Mouse (Mus musculus): ENCODE results near the gene Pear1. TPM values are rescaled to one million over a fixed set of nuclear protein-coding genes. Genes with fewer than 3 reads are reported as not detected.

The Pear1 gene
- polyA plus RNA-seq, 1 experiment = 164 TPM

- H3K36me3 ChIP-seq (replicated peaks; ENCODE audit: low read length) = no peaks in the 10 kb centered on the region
- H3K27me3 ChIP-seq (replicated peaks) = peaks cover 97% of the 10 kb centered on the region
- H3K4me1 ChIP-seq = peaks cover 34% of the 10 kb centered on the region
- TF ChIP-seq GATA1 (IDR thresholded peaks at IDR 0.05; ENCODE audit: borderline replicate concordance, low read length) (no peak), FLI1 (IDR thresholded peaks at IDR 0.05; ENCODE audit: low read length) (no peak)
- no peak overlapping the region for H3K4me3 ChIP-seq (replicated peaks)
- H3K9me3 ChIP-seq = no peaks in the 10 kb centered on the region
Measured at GRCm38 (mm10) chr3:87812873-87813272, 11.2 kb downstream of the Pear1 start.

- peaks cover 97% of the 10 kb centered on the region for H3K27me3 ChIP-seq (replicated peaks)
- TF ChIP-seq FLI1 (IDR thresholded peaks at IDR 0.05; ENCODE audit: low read length) (no peak), GATA1 (IDR thresholded peaks at IDR 0.05; ENCODE audit: borderline replicate concordance, low read length) (no peak)
- no peaks in the 10 kb centered on the region for H3K36me3 ChIP-seq (replicated peaks; ENCODE audit: low read length)
Measured at GRCm38 (mm10) chr3:87812413-87812812, 11.7 kb downstream of the Pear1 start.

GRCm38 (mm10) chr3:87811297-87811696 lies 12.8 kb downstream of the Pear1 start:
- Histone ChIP-seq H3K4me3 (replicated peaks) (no peak overlapping the region), H3K4me1 (peaks cover 23% of the 10 kb centered on the region), H3K9me3 (no peaks in the 10 kb centered on the region), H3K36me3 (replicated peaks; ENCODE audit: low read length) (no peaks in the 10 kb centered on the region), H3K27me3 (replicated peaks) (peaks cover 97% of the 10 kb centered on the region)
- TF ChIP-seq FLI1 (IDR thresholded peaks at IDR 0.05; ENCODE audit: low read length) = no peak

More at GRCm38 (mm10) chr3:87812413-87812812, 11.7 kb downstream of the Pear1 start:
- peaks cover 34% of the 10 kb centered on the region for H3K4me1 ChIP-seq
- H3K4me3 ChIP-seq (replicated peaks) = no peak overlapping the region
- H3K9me3 ChIP-seq = no peaks in the 10 kb centered on the region

GRCm38 (mm10) chr3:87809322-87809962 lies 14.7 kb downstream of the Pear1 start:
- Histone ChIP-seq H3K9me3 (no peaks in the 10 kb centered on the region), H3K36me3 (replicated peaks; ENCODE audit: low read length) (no peaks in the 10 kb centered on the region), H3K4me1 (peaks cover 25% of the 10 kb centered on the region), H3K4me3 (replicated peaks) (peak overlapping the region; percentile 56), H3K27me3 (replicated peaks) (peaks cover 97% of the 10 kb centered on the region)
- TF ChIP-seq GATA1 (IDR thresholded peaks at IDR 0.05; ENCODE audit: borderline replicate concordance, low read length) = no peak

GRCm38 (mm10) chr3:87804038-87804677 lies 19.9 kb downstream of the Pear1 start:
- peaks cover 19% of the 10 kb centered on the region for H3K4me1 ChIP-seq
- peaks cover 97% of the 10 kb centered on the region for H3K27me3 ChIP-seq (replicated peaks)
- H3K4me3 ChIP-seq (replicated peaks) = peak overlapping the region; percentile 87
- no peak for TF ChIP-seq FLI1 (IDR thresholded peaks at IDR 0.05; ENCODE audit: low read length)
- TF ChIP-seq GATA1 (IDR thresholded peaks at IDR 0.05; ENCODE audit: borderline replicate concordance, low read length) = no peak
- no peaks in the 10 kb centered on the region for H3K36me3 ChIP-seq (replicated peaks; ENCODE audit: low read length)
- H3K9me3 ChIP-seq = no peaks in the 10 kb centered on the region

- Histone ChIP-seq H3K4me1 (peaks cover 25% of the 10 kb centered on the region), H3K27me3 (replicated peaks) (peaks cover 100% of the 10 kb centered on the region), H3K4me3 (replicated peaks) (no peak overlapping the region), H3K36me3 (replicated peaks; ENCODE audit: low read length) (no peaks in the 10 kb centered on the region), H3K9me3 (no peaks in the 10 kb centered on the region)
- no peak for TF ChIP-seq GATA1 (IDR thresholded peaks at IDR 0.05; ENCODE audit: borderline replicate concordance, low read length)
- TF ChIP-seq FLI1 (IDR thresholded peaks at IDR 0.05; ENCODE audit: low read length) = no peak
Measured at GRCm38 (mm10) chr3:87801681-87802080, 22.4 kb downstream of the Pear1 start.

- TF ChIP-seq FLI1 (IDR thresholded peaks at IDR 0.05; ENCODE audit: low read length) = no peak
- no peak for TF ChIP-seq GATA1 (IDR thresholded peaks at IDR 0.05; ENCODE audit: borderline replicate concordance, low read length)
Measured at GRCm38 (mm10) chr3:87796736-87797334, 27.3 kb downstream of the Pear1 start, which contains the start of gene Insrr. Gene Insrr (plus strand): TSS chr3:87796951.

GRCm38 (mm10) chr3:87795336-87796277 lies 28.5 kb downstream of the Pear1 start:
- peak overlapping the region; percentile 75 for H3K4me3 ChIP-seq (replicated peaks)
- peaks cover 25% of the 10 kb centered on the region for H3K4me1 ChIP-seq
- TF ChIP-seq FLI1 (IDR thresholded peaks at IDR 0.05; ENCODE audit: low read length) (no peak), GATA1 (IDR thresholded peaks at IDR 0.05; ENCODE audit: borderline replicate concordance, low read length) (no peak)
- H3K27me3 ChIP-seq (replicated peaks) = peaks cover 98% of the 10 kb centered on the region
- no peaks in the 10 kb centered on the region for H3K36me3 ChIP-seq (replicated peaks; ENCODE audit: low read length)
- no peaks in the 10 kb centered on the region for H3K9me3 ChIP-seq

More at GRCm38 (mm10) chr3:87796736-87797334, 27.3 kb downstream of the Pear1 start, which contains the start of gene Insrr:
- H3K9me3 ChIP-seq = no peaks in the 10 kb centered on the region
- H3K36me3 ChIP-seq (replicated peaks; ENCODE audit: low read length) = no peaks in the 10 kb centered on the region
- peak within 1 kb of the TSS; percentile 65 for H3K4me3 ChIP-seq (replicated peaks)
- H3K27me3 ChIP-seq (replicated peaks) = peaks cover 99% of the 10 kb centered on the region
- H3K4me1 ChIP-seq = peaks cover 25% of the 10 kb centered on the region

- TF ChIP-seq FLI1 (IDR thresholded peaks at IDR 0.05; ENCODE audit: low read length) (no peak), GATA1 (IDR thresholded peaks at IDR 0.05; ENCODE audit: borderline replicate concordance, low read length) (no peak)
- Histone ChIP-seq H3K4me3 (replicated peaks) (peak within 1 kb of the TSS; percentile 75), H3K36me3 (replicated peaks; ENCODE audit: low read length) (no peaks in the 10 kb centered on the region), H3K9me3 (no peaks in the 10 kb centered on the region), H3K27me3 (replicated peaks) (peaks cover 98% of the 10 kb centered on the region), H3K4me1 (peaks cover 25% of the 10 kb centered on the region)
Measured at GRCm38 (mm10) chr3:87794922-87795325, 29.2 kb downstream of the Pear1 start, which contains the start of gene Ntrk1. Gene Ntrk1 (minus strand): TSS chr3:87795162.

All from megakaryocyte, embryonic 14.5 days (primary cell).